Mouse (Mus musculus) liver, embryonic 16.5 days (tissue): ENCODE measurements around the gene Lpcat3. TPM values are rescaled to one million over a fixed set of nuclear protein-coding genes. Genes with fewer than 3 reads are reported as not detected.
"Not testable (repeated sequence)": the region's sequence is repeated elsewhere in the genome, so short reads cannot be mapped to it uniquely, and the experiment has no call there.

Experiments used
- ATAC-seq: fragments of 200-750 bp; cut with Nextera tagmentation; 2 replicates; pipeline ENCODE4 v1.8.0; 2017; ENCODE audit warnings: low read depth, mild to moderate bottlenecking, moderate number of reproducible peaks, moderate library complexity
- H3K27ac ChIP-seq: fragments of 300-500 bp; sonication (generic); 2 replicates; pipeline ENCODE4 v1.5.1; 2014; ENCODE audit warnings: mild to moderate bottlenecking, low read length
- H3K27me3 ChIP-seq: fragments of 300-500 bp; sonication (generic); 2 replicates; pipeline ENCODE4 v1.6.1; 2014; ENCODE audit warnings: low read depth, low read length, mixed read lengths; ENCODE audit not compliant: control insufficient read depth, insufficient read depth
- H3K36me3 ChIP-seq: fragments of 300-500 bp; sonication (generic); 2 replicates; pipeline ENCODE4 v1.6.1; 2014; ENCODE audit warnings: mild to moderate bottlenecking; ENCODE audit not compliant: control insufficient read depth, insufficient read depth
- H3K4me1 ChIP-seq: fragments of 300-500 bp; sonication (generic); 2 replicates; pipeline ENCODE4 v1.6.1; 2014; ENCODE audit warnings: low read depth, low read length, mixed read lengths; ENCODE audit not compliant: control insufficient read depth
- H3K4me2 ChIP-seq: fragments of 300-500 bp; sonication (generic); 2 replicates; pipeline ENCODE4 v1.6.1; 2014; ENCODE audit warnings: low read depth, low read length, mixed read lengths
- H3K4me3 ChIP-seq: fragments of 300-500 bp; sonication (generic); 2 replicates; pipeline ENCODE4 v1.5.1; 2014; ENCODE audit warnings: low read depth, mild to moderate bottlenecking, low read length
- H3K9ac ChIP-seq: fragments of 300-500 bp; sonication (generic); 2 replicates; pipeline ENCODE4 v1.6.1; 2014; ENCODE audit warnings: low read depth, low read length
- H3K9me3 ChIP-seq: fragments of 300-500 bp; sonication (generic); replicated peaks from 2 replicates; pipeline ENCODE4 v1.6.1; 2016; ENCODE audit warnings: low read length; ENCODE audit not compliant: control insufficient read depth
- WGBS: fragments of 180-500 bp; shearing (Covaris S2); extraction: QIAGEN DNeasy Blood & Tissue Kit; methylation state at CpG from one replicate; pipeline ENCODE4 v1.1.7; 2014; ENCODE audit not compliant: insufficient replicate concordance; 5-methylcytosine and 5-hydroxymethylcytosine counted together
- polyA plus RNA-seq: library from polyadenylated mRNA; unstranded; fragments of >200 nt; fragmentation: Nextera tagmentation; extraction: Ambion mirVana; gene quantifications from 2 replicates; pipeline ENCODE4 v1.2.1, GENCODE M21; 2015

The Lpcat3 gene
- polyA plus RNA-seq, 1 experiment from 2014 or later = 88.6 TPM

DNA sequence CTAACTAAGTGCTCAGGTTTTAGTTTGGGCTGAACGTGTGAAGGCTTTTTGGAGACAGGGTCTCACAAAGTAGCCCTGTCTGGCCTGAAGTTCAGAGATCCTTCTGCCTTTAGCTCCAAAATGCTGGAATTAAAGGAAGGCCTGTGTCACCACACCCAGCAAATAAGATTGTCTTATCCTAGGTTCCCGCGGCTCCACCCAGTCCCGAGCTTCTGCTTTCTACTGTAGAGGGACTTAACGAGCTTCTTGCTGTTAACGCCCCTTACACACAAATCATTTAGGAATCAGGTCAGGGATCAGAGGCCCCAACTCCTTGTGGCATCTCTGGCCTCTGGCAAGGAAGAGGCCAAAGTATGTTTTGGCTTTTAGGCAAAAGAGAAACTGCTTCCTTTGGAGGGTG, 9.3 kb downstream of the Lpcat3 start:
- peaks cover 7% of the 10 kb centered on the region for H3K36me3 ChIP-seq
- H3K4me2 ChIP-seq = no peak overlapping the region
- H3K27ac ChIP-seq = no peak overlapping the region
- no peak overlapping the region for H3K9ac ChIP-seq
- no peaks in the 10 kb centered on the region for H3K27me3 ChIP-seq
- ATAC-seq = no peak
- no peaks in the 10 kb centered on the region for H3K9me3 ChIP-seq
- 40% methylated on average over 6 of the region's 6 CpGs for WGBS
- peaks cover 15% of the 10 kb centered on the region for H3K4me1 ChIP-seq
- no peak overlapping the region for H3K4me3 ChIP-seq

GRCm38 (mm10) chr6:124673619-124674018, 10.8 kb downstream of the Lpcat3 start:
- Histone ChIP-seq H3K27ac (no peak overlapping the region), H3K36me3 (peaks cover 7% of the 10 kb centered on the region), H3K4me2 (no peak overlapping the region), H3K4me1 (peaks cover 19% of the 10 kb centered on the region), H3K27me3 (no peaks in the 10 kb centered on the region), H3K4me3 (no peak overlapping the region), H3K9ac (no peak overlapping the region), H3K9me3 (no peaks in the 10 kb centered on the region)
- 80% methylated on average over 9 of the region's 9 CpGs for WGBS
- no peak for ATAC-seq

DNA sequence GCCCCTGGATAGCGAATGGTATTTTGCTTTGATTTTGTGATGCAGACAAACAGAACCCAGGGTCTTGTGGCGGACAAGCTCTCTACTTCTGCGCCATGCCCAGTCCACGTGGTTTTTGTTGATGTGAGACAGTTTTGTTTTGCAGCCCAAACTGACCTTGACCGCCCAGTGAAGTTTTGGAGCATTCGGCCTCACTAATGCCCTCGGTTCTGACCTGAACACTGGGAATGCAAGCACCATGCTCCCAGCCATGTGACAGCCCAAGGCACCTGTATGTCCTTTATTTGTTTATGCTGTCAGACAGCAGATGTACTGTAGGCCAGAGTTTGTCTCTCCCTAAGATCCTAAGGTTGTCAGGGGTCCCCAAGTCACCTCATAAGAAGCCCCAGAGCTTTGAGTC, 11.8 kb downstream of the Lpcat3 start:
- H3K9ac ChIP-seq = no peak overlapping the region
- H3K4me1 ChIP-seq = peaks cover 19% of the 10 kb centered on the region
- no peak overlapping the region for H3K4me3 ChIP-seq
- no peaks in the 10 kb centered on the region for H3K27me3 ChIP-seq
- H3K4me2 ChIP-seq = no peak overlapping the region
- no peak for ATAC-seq
- H3K9me3 ChIP-seq = no peaks in the 10 kb centered on the region
- peaks cover 7% of the 10 kb centered on the region for H3K36me3 ChIP-seq
- 89% methylated on average over 7 of the region's 7 CpGs for WGBS
- no peak overlapping the region for H3K27ac ChIP-seq

DNA sequence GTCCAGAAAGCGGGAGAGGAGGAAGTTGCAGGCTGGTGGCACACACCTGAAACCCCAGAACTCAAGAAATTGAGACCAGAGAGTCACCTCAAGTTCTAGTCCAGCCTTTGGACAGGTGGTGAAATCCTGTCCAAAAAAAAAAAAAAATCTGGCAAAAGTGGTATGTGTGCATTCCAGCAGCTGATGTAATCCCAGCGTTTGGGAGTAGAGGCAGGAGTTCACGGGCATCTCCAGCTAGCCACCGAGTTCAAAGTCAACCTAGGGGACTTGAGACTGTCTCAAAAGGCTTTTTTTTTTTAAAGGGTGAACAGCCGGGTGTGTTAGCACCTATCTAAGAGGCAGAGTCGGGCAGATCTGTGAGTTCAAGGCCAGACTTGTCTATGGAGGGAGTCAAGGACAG, 13.3 kb downstream of the Lpcat3 start:
- H3K9ac ChIP-seq = no peak overlapping the region
- no peak overlapping the region for H3K4me3 ChIP-seq
- no peak; the same call in 1 of the 2 replicates for ATAC-seq
- H3K4me2 ChIP-seq = no peak overlapping the region
- no peaks in the 10 kb centered on the region for H3K9me3 ChIP-seq
- no peak overlapping the region for H3K27ac ChIP-seq
- WGBS = 67% methylated on average over 6 of the region's 6 CpGs
- peaks cover 7% of the 10 kb centered on the region for H3K36me3 ChIP-seq
- H3K27me3 ChIP-seq = no peaks in the 10 kb centered on the region
- peaks cover 19% of the 10 kb centered on the region for H3K4me1 ChIP-seq

DNA sequence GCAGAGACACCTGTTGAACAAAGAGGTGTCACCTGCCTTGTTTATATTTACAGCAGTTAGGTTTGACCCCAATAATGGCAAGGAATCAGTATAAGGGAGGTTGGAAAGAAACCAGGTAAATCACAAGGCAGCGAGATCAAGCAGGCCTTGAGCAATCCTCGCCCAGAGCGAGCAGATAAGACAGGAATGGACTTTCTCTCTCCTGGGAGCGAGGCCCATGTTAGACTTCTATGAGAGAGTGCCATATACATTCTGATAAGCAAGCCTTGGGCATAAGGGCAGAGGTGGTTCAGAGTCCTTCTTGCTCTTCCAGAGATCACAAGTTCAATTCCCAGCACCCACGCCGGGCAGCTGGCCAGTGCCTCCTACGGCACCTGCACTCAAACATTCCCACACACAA, 15.9 kb downstream of the Lpcat3 start:
- 71% methylated on average over 7 of the region's 7 CpGs for WGBS
- H3K9ac ChIP-seq = no peak overlapping the region
- H3K27me3 ChIP-seq = no peaks in the 10 kb centered on the region
- H3K9me3 ChIP-seq = no peaks in the 10 kb centered on the region
- peaks cover 7% of the 10 kb centered on the region for H3K36me3 ChIP-seq
- H3K4me3 ChIP-seq = no peak overlapping the region
- H3K27ac ChIP-seq = no peak overlapping the region
- peaks cover 27% of the 10 kb centered on the region for H3K4me1 ChIP-seq
- no peak for ATAC-seq
- H3K4me2 ChIP-seq = no peak overlapping the region

DNA sequence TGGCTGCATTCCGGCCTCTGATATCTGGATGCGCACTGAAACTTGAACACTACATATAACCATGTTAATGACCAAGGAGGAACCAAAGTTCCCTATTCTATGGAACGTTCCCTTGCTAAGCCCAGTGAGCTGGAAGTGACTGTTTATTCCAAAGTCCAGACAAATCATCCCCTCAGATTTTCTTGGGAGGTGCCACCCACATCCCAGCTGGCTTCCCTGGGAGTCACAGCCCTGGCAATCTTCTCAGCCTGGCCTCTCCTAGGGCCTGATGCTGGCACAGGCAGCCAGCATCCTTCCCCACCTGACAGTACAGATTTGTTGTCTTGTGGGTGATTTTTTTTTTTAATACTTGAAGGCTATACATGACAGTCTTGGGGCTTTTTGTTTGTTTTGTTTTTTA, 16.7 kb downstream of the Lpcat3 start:
- H3K4me1 ChIP-seq = peaks cover 32% of the 10 kb centered on the region
- no peak overlapping the region for H3K27ac ChIP-seq
- H3K9me3 ChIP-seq = no peaks in the 10 kb centered on the region
- no peak overlapping the region for H3K4me2 ChIP-seq
- 88% methylated on average over 3 of the region's 3 CpGs for WGBS
- no peaks in the 10 kb centered on the region for H3K27me3 ChIP-seq
- H3K36me3 ChIP-seq = peaks cover 4% of the 10 kb centered on the region
- no peak for ATAC-seq
- no peak overlapping the region for H3K9ac ChIP-seq
- H3K4me3 ChIP-seq = no peak overlapping the region

DNA sequence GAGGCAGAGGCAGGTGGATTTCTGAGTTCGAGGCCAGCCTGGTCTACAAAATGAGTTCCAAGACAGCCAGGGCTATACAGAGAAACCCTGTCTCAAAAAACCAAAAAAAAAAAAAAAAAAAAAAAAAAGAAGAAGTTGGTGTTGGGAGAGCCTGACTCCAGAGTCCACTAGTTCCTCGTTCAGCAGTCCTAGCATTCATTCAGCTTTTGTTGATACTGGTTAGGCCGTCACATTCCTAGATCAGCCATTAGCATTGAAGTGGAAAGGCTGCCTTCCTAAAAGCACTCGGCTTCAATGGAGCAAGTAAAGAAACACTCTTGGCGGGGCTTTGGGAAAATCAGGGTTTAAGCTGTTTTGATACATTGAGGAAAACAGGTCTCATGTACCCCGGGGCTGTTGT, 19.5 kb downstream of the Lpcat3 start:
- 52% methylated on average over 6 of the region's 6 CpGs for WGBS
- not testable (repeated sequence) for H3K27me3 ChIP-seq, H3K9ac ChIP-seq, H3K27ac ChIP-seq, ATAC-seq, H3K4me2 ChIP-seq, H3K9me3 ChIP-seq, H3K36me3 ChIP-seq, H3K4me3 ChIP-seq
- peaks cover 40% of the 10 kb centered on the region for H3K4me1 ChIP-seq

DNA sequence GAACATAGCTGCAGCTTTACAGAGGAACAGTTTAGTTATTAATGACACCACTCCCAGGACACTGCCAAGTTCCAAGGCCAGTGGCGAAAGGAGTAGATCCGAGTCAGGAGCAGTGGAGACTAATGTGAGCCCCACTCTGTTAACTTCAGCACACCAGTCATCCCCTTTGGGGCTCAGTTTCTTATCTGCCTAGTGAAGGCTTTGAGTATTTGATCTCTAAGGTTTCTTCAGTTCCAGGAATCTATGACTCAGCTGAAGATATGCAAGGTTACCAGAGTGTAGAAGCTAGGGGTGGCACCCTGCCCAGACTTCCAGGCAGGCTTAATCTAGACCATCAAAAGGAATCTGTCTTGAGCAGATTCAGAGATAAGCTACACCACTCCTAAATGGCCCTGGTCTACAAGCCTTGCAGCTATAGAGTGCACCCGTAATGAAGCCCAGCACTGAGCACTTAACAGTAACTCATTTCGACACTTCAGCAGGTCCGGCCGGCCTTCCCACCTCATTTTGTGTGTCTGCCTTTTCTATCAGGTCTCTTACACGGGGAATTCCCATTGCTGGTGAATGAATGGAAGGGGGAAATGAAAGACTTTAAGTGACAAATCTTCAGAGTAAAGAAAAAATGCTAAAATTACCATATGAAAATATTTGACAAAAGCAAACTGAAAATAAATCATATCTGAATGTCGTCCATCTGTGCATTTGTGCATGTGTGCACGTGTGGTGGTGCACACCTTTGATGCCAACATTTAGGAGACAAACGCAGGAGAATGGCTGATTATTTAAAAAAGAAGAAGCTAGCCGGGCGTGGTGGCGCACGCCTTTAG, 21.0 kb downstream of the Lpcat3 start:
- Histone ChIP-seq H3K4me3 (no peak overlapping the region), H3K27me3 (no peaks in the 10 kb centered on the region), H3K9me3 (no peaks in the 10 kb centered on the region), H3K4me2 (peak overlapping the region; percentile 40), H3K27ac (peak overlapping the region; percentile 57), H3K9ac (no peak overlapping the region; the same call in 1 of the 2 replicates), H3K4me1 (peaks cover 50% of the 10 kb centered on the region), H3K36me3 (no peaks in the 10 kb centered on the region)
- WGBS = 46% methylated on average over 14 of the region's 14 CpGs
- ATAC-seq = peak; percentile 88

- Histone ChIP-seq H3K36me3 (no peaks in the 10 kb centered on the region), H3K4me3 (no peak overlapping the region), H3K9ac (no peak overlapping the region), H3K4me2 (peak overlapping the region; percentile 24), H3K27me3 (no peaks in the 10 kb centered on the region), H3K27ac (peak overlapping the region; percentile 60), H3K4me1 (peaks cover 56% of the 10 kb centered on the region), H3K9me3 (no peaks in the 10 kb centered on the region)
- peak; percentile 27; the same call in 1 of the 2 replicates for ATAC-seq
- WGBS = 29% methylated on average over 12 of the region's 12 CpGs
Observed at GRCm38 (mm10) chr6:124685606-124686386, 23.0 kb downstream of the Lpcat3 start.
